Mouse (Mus musculus): ENCODE results near the gene Rps6. TPM values are rescaled to one million over a fixed set of nuclear protein-coding genes. Genes with fewer than 3 reads are reported as not detected.
A peak's percentile ranks its signal among the peaks of the same experiment; 100 is the strongest.

The Rps6 gene
- polyA plus RNA-seq, 1 experiment: 1,487 TPM

GRCm38 (mm10) chr4:86884945-86885344, 27.7 kb upstream of the Rps6 start:
- H3K4me1 ChIP-seq (ENCODE audit: control insufficient read depth, insufficient read depth, low read length): no peaks in the 10 kb centered on the region
- H3K4me3 ChIP-seq (ENCODE audit: insufficient read depth, low read length): no peak overlapping the region
- no peak overlapping the region for H3K27ac ChIP-seq (ENCODE audit: insufficient read depth, low read depth, low read length)
- TF ChIP-seq CTCF (IDR thresholded peaks at IDR 0.05; ENCODE audit: low read depth, low read length): peak; percentile 42
- TF ChIP-seq POLR2A (IDR thresholded peaks at IDR 0.05; ENCODE audit: borderline replicate concordance, low read depth, low read length): no peak

GRCm38 (mm10) chr4:86882413-86882812, 25.2 kb upstream of the Rps6 start:
- no peak overlapping the region for H3K4me3 ChIP-seq (ENCODE audit: insufficient read depth, low read length)
- H3K27ac ChIP-seq (ENCODE audit: insufficient read depth, low read depth, low read length): no peak overlapping the region
- H3K4me1 ChIP-seq (ENCODE audit: control insufficient read depth, insufficient read depth, low read length): no peaks in the 10 kb centered on the region
- TF ChIP-seq POLR2A (IDR thresholded peaks at IDR 0.05; ENCODE audit: borderline replicate concordance, low read depth, low read length): no peak
- TF ChIP-seq CTCF (IDR thresholded peaks at IDR 0.05; ENCODE audit: low read depth, low read length): no peak

- Histone ChIP-seq H3K4me1 (ENCODE audit: control insufficient read depth, insufficient read depth, low read length) (no peaks in the 10 kb centered on the region), H3K27ac (ENCODE audit: insufficient read depth, low read depth, low read length) (no peak overlapping the region), H3K4me3 (ENCODE audit: insufficient read depth, low read length) (no peak overlapping the region)
- TF ChIP-seq POLR2A (IDR thresholded peaks at IDR 0.05; ENCODE audit: borderline replicate concordance, low read depth, low read length) (no peak), CTCF (IDR thresholded peaks at IDR 0.05; ENCODE audit: low read depth, low read length) (no peak)
Measured at GRCm38 (mm10) chr4:86881178-86881577, 24.0 kb upstream of the Rps6 start.

- Histone ChIP-seq H3K4me1 (ENCODE audit: control insufficient read depth, insufficient read depth, low read length) (peaks cover 3% of the 10 kb centered on the region), H3K27ac (ENCODE audit: insufficient read depth, low read depth, low read length) (no peak overlapping the region), H3K4me3 (ENCODE audit: insufficient read depth, low read length) (no peak overlapping the region)
- TF ChIP-seq CTCF (IDR thresholded peaks at IDR 0.05; ENCODE audit: low read depth, low read length) (no peak), POLR2A (IDR thresholded peaks at IDR 0.05; ENCODE audit: borderline replicate concordance, low read depth, low read length) (no peak)
Measured at GRCm38 (mm10) chr4:86879477-86879876, 22.3 kb upstream of the Rps6 start.

GRCm38 (mm10) chr4:86874146-86874847, 17.1 kb upstream of the Rps6 start, which contains the start of gene Acer2:
TSS of gene Acer2 (plus strand) at chr4:86874396.
- Histone ChIP-seq H3K4me3 (ENCODE audit: insufficient read depth, low read length) (peak within 1 kb of the TSS; percentile 90), H3K27ac (ENCODE audit: insufficient read depth, low read depth, low read length) (no peak within 1 kb of the TSS), H3K4me1 (ENCODE audit: control insufficient read depth, insufficient read depth, low read length) (peaks cover 3% of the 10 kb centered on the region)
- no peak for TF ChIP-seq POLR2A (IDR thresholded peaks at IDR 0.05; ENCODE audit: borderline replicate concordance, low read depth, low read length)
- no peak for TF ChIP-seq CTCF (IDR thresholded peaks at IDR 0.05; ENCODE audit: low read depth, low read length)

GRCm38 (mm10) chr4:86873072-86873471, 15.9 kb upstream of the Rps6 start:
- TF ChIP-seq POLR2A (IDR thresholded peaks at IDR 0.05; ENCODE audit: borderline replicate concordance, low read depth, low read length): no peak
- no peak for TF ChIP-seq CTCF (IDR thresholded peaks at IDR 0.05; ENCODE audit: low read depth, low read length)
- peaks cover 3% of the 10 kb centered on the region for H3K4me1 ChIP-seq (ENCODE audit: control insufficient read depth, insufficient read depth, low read length)
- H3K4me3 ChIP-seq (ENCODE audit: insufficient read depth, low read length): no peak overlapping the region
- H3K27ac ChIP-seq (ENCODE audit: insufficient read depth, low read depth, low read length): no peak overlapping the region

- H3K4me1 ChIP-seq (ENCODE audit: control insufficient read depth, insufficient read depth, low read length): peaks cover 3% of the 10 kb centered on the region
- no peak overlapping the region for H3K4me3 ChIP-seq (ENCODE audit: insufficient read depth, low read length)
- no peak overlapping the region for H3K27ac ChIP-seq (ENCODE audit: insufficient read depth, low read depth, low read length)
- TF ChIP-seq CTCF (IDR thresholded peaks at IDR 0.05; ENCODE audit: low read depth, low read length): no peak
- TF ChIP-seq POLR2A (IDR thresholded peaks at IDR 0.05; ENCODE audit: borderline replicate concordance, low read depth, low read length): no peak
Measured at GRCm38 (mm10) chr4:86871988-86872387, 14.8 kb upstream of the Rps6 start.

- Histone ChIP-seq H3K4me1 (ENCODE audit: control insufficient read depth, insufficient read depth, low read length) (no peaks in the 10 kb centered on the region), H3K27ac (ENCODE audit: insufficient read depth, low read depth, low read length) (no peak overlapping the region), H3K4me3 (ENCODE audit: insufficient read depth, low read length) (no peak overlapping the region)
- TF ChIP-seq POLR2A (IDR thresholded peaks at IDR 0.05; ENCODE audit: borderline replicate concordance, low read depth, low read length) (no peak), CTCF (IDR thresholded peaks at IDR 0.05; ENCODE audit: low read depth, low read length) (no peak)
Measured at GRCm38 (mm10) chr4:86864087-86864486, 6.9 kb upstream of the Rps6 start.

GRCm38 (mm10) chr4:86858070-86858440, 843 bp upstream of the Rps6 start:
- Histone ChIP-seq H3K4me3 (ENCODE audit: insufficient read depth, low read length) (peak overlapping the region; percentile 76), H3K27ac (ENCODE audit: insufficient read depth, low read depth, low read length) (no peak overlapping the region)
- TF ChIP-seq CTCF (IDR thresholded peaks at IDR 0.05; ENCODE audit: low read depth, low read length) (no peak), POLR2A (IDR thresholded peaks at IDR 0.05; ENCODE audit: borderline replicate concordance, low read depth, low read length) (no peak)

GRCm38 (mm10) chr4:86856304-86857112, 704 bp downstream of the Rps6 start:
- TF ChIP-seq CTCF (IDR thresholded peaks at IDR 0.05; ENCODE audit: low read depth, low read length) (no peak), POLR2A (IDR thresholded peaks at IDR 0.05; ENCODE audit: borderline replicate concordance, low read depth, low read length) (no peak)
- Histone ChIP-seq H3K27ac (ENCODE audit: insufficient read depth, low read depth, low read length) (peak overlapping the region; percentile 86), H3K4me1 (ENCODE audit: control insufficient read depth, insufficient read depth, low read length) (peaks cover 6% of the 10 kb centered on the region; the same call in 1 of the 2 replicates), H3K4me3 (ENCODE audit: insufficient read depth, low read length) (peak overlapping the region; percentile 76)

More at GRCm38 (mm10) chr4:86858070-86858440, 843 bp upstream of the Rps6 start:
- H3K4me1 ChIP-seq (ENCODE audit: control insufficient read depth, insufficient read depth, low read length): peaks cover 6% of the 10 kb centered on the region; the same call in 1 of the 2 replicates

Data from bone marrow macrophage, adult 2 months (primary cell).